Mouse (Mus musculus): ENCODE measurements around the gene Olfr885.

Olfr885 gene

DNA sequence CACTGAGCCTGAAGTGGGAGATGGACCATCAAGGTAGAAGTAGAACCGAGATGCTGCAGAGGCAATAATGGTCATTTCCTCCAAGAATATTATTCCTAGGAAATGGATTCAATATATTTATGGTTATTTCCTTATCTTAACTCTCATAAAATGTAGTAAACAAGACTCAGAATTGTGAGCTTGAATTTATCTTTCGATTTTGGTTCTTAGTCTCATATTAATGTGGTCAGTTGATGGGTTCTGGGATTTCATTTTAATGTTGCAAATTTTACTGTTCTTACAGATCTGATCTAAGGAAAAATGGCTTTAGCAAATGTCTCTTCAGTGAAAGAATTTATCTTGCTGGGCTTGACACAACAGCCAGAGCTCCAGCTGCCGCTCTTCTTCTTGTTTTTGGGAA is at the start of gene Olfr885:
Gene Olfr885 (plus strand): TSS at position 301 of the 400 bp plus-strand sequence.
- no peak for DNase-seq (ENCODE audit: low spot score)

DNA sequence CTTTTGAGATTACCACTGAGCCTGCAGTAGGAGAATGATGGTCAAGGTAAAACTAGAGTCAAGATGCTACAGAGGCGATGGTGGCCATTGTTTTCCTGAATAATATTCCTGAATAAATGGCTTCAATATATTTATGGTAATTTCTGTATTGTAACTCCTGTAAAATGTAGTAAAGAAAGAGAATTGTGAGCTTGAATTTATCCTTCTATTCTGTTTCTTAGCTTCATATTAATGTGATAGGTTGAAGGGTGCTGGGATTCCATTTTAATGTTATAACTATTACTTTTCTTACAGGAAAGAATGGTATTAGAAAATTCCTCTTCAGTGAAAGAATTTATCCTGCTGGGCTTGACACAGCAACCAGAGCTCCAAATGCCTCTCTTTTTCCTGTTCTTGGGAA is 35.6 kb upstream of the Olfr885 start, which contains the start of gene Olfr883:
Gene Olfr883 (plus strand): TSS at position 301 of the 400 bp plus-strand sequence.
- DNase-seq (ENCODE audit: low spot score): no peak

DNA sequence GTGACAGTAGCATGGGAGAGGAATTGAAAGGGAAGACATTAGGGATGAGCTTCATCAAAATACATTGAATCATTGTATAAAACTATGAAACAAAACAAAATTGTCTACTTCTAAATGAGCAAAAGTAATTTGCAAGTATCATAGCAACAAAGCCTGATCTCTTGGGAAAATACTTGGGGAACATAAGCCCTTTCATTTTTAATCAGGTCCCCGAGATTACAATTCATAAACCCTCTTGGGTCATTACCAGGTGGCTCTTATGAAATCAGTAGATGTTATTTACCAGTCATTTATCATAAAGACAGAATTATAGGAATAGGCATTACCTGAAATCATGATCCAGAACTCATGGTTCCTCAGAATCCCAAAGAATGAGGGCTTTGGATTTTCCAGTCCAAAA is 14.9 kb upstream of the Olfr885 start, which contains the start of gene Olfr884:
Gene Olfr884 (plus strand): TSS at position 301 of the 400 bp plus-strand sequence.
- DNase-seq (ENCODE audit: low spot score): no peak

- DNase-seq (ENCODE audit: low spot score): no peak
These were observed 22.6 kb downstream of the Olfr885 start, which contains the start of gene Olfr887 for GRCm38 (mm10) chr9:38083772-38084171. Gene Olfr887 (plus strand): TSS chr9:38084072.

DNA sequence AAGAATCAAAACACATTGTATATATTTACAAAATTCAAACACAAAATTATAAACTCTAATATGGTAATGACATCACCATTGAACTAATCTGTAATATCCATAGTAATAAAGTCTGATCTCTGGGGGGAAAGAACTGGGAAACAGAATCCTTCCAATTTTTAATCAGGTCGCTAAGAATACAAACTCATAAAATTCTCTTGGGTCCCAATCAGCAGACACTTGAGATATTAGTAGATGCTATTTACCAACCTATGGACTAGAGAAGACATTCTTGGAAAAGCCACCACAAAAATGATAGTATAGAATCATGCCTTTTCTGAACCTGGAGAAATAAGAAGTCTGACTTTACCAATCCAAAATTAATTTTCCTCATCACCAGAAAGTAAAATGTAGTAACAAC is 46.7 kb downstream of the Olfr885 start, which contains the start of gene Olfr888:
Gene Olfr888 (plus strand): TSS at position 301 of the 400 bp plus-strand sequence.
- no peak for DNase-seq (ENCODE audit: low spot score)
